Mouse (Mus musculus) embryonic stem cell, embryonic (primary cell): Measurements from ENCODE around the gene Mgst2.

Experiments used
- CTCF ChIA-PET, 4 experiments: fragments of 300-600 bp in 2 of 4; fragments of 350-600 bp in 2 of 4; sonication (Branson Sonifier 250); formaldehyde crosslinking; loops; one replicate each; lab custom pipeline; 2022; ENCODE audit warnings: inconsistent platforms in 2 of 4; lab: Charles Lee
- POLR2A ChIA-PET, 4 experiments: fragments of 300-600 bp in 2 of 4; fragments of 350-600 bp in 2 of 4; sonication (Branson Sonifier 250); formaldehyde crosslinking; loops; one replicate each; lab custom pipeline; 2022; ENCODE audit warnings: antibody characterized with exemption in 4 of 4, inconsistent platforms in 1 of 4; lab: Charles Lee

The Mgst2 gene

GRCm38 (mm10) chr3:51672631-51673030, 12.5 kb downstream of the Mgst2 start:
- ChIA-PET CTCF (interaction anchor here in 3 of 4 experiments (1.0 to 2.2 kb wide), 4 partner anchors 24 to 133 kb away, joined by 3 to 7 read pairs (median 4); no protein-coding TSS in a partner anchor), POLR2A (interaction anchor here in 3 of 4 experiments (0.6 to 2.7 kb wide), 16 partner anchors 10 to 499 kb away, joined by 3 to 12 read pairs (median 4); partner anchors contain the start of genes Setd7 (in 2 of the 3) and Rab33b (in 1 of the 3))

- ChIA-PET CTCF (interaction anchor here (0.6 to 2.2 kb wide), 10 partner anchors 11 to 221 kb away, joined by 3 to 7 read pairs (median 4); no protein-coding TSS in a partner anchor), POLR2A (interaction anchor here in 3 of 4 experiments (0.7 to 2.7 kb wide), 20 partner anchors 11 to 498 kb away, joined by 3 to 12 read pairs (median 4); partner anchors contain the start of gene Setd7 (in 2 of the 3))
Measured at GRCm38 (mm10) chr3:51673408-51674086, 13.4 kb downstream of the Mgst2 start.

- CTCF ChIA-PET, result interaction anchor here in 3 of 4 experiments (0.6 to 1.4 kb wide), 6 partner anchors 37 to 194 kb away, joined by 3 to 8 read pairs (median 4); no protein-coding TSS in a partner anchor
Measured at GRCm38 (mm10) chr3:51674963-51675362, 14.8 kb downstream of the Mgst2 start.

GRCm38 (mm10) chr3:51685539-51685938, 25.4 kb downstream of the Mgst2 start:
- CTCF ChIA-PET, result no interaction called here

More at GRCm38 (mm10) chr3:51674963-51675362, 14.8 kb downstream of the Mgst2 start:
- POLR2A ChIA-PET, result interaction anchor here in 3 of 4 experiments (0.7 to 2.7 kb wide), 3 partner anchors 15 to 214 kb away, joined by 3 to 11 read pairs (median 6); no protein-coding TSS in a partner anchor

GRCm38 (mm10) chr3:51686316-51686715, 26.2 kb downstream of the Mgst2 start:
- CTCF ChIA-PET, result no interaction called here
- POLR2A ChIA-PET, result no interaction called here

More at GRCm38 (mm10) chr3:51685539-51685938, 25.4 kb downstream of the Mgst2 start:
- POLR2A ChIA-PET, result no interaction called here

- ChIA-PET CTCF (no interaction called here), POLR2A (no interaction called here)
Measured at GRCm38 (mm10) chr3:51686791-51687190, 26.6 kb downstream of the Mgst2 start.

GRCm38 (mm10) chr3:51688725-51689124, 28.6 kb downstream of the Mgst2 start:
- ChIA-PET CTCF (interaction anchor here in 2 of 4 experiments (0.7 to 1.1 kb wide), 2 partner anchors 178 to 191 kb away, joined by 3 to 4 read pairs; no protein-coding TSS in a partner anchor), POLR2A (interaction anchor here in 2 of 4 experiments (0.7 to 1.1 kb wide), 2 partner anchors 73 to 319 kb away, joined by 3 read pairs; no protein-coding TSS in a partner anchor)

- CTCF ChIA-PET, result interaction anchor here in 2 of 4 experiments (0.6 to 1.3 kb wide), 3 partner anchors 40 to 150 kb away, joined by 3 to 15 read pairs (median 4); no protein-coding TSS in a partner anchor
Measured at GRCm38 (mm10) chr3:51693196-51693595, 33.0 kb downstream of the Mgst2 start.

GRCm38 (mm10) chr3:51694576-51694975, 34.4 kb downstream of the Mgst2 start:
- ChIA-PET POLR2A (interaction anchor here in 2 of 4 experiments (0.6 to 1.4 kb wide), 5 partner anchors 22 to 90 kb away, joined by 3 to 4 read pairs (median 3); no protein-coding TSS in a partner anchor), CTCF (no interaction called here)

More at GRCm38 (mm10) chr3:51693196-51693595, 33.0 kb downstream of the Mgst2 start:
- POLR2A ChIA-PET, result interaction anchor here in 2 of 4 experiments (0.6 to 0.7 kb wide), 2 partner anchors 51 to 1296 kb away, joined by 3 read pairs; no protein-coding TSS in a partner anchor

GRCm38 (mm10) chr3:51695713-51696112, 35.6 kb downstream of the Mgst2 start:
- ChIA-PET CTCF (no interaction called here), POLR2A (no interaction called here)

- ChIA-PET CTCF (no interaction called here), POLR2A (no interaction called here)
Measured at GRCm38 (mm10) chr3:51697931-51698330, 37.8 kb downstream of the Mgst2 start.

- ChIA-PET CTCF (interaction anchor here in 2 of 4 experiments (1.0 to 1.7 kb wide), 3 partner anchors 52 to 189 kb away, joined by 4 to 6 read pairs (median 4); no protein-coding TSS in a partner anchor), POLR2A (interaction anchor here in 2 of 4 experiments (1.1 to 1.3 kb wide), 2 partner anchors 44 to 48 kb away, joined by 4 read pairs; no protein-coding TSS in a partner anchor)
Measured at GRCm38 (mm10) chr3:51700123-51700522, 40.0 kb downstream of the Mgst2 start.

- CTCF ChIA-PET, result interaction anchor here (0.5 to 1.7 kb wide), 29 partner anchors 8 to 541 kb away, joined by 3 to 9 read pairs (median 3); partner anchors contain the start of gene Mgst2 (in 1 of the 4)
- POLR2A ChIA-PET, result interaction anchor here in 3 of 4 experiments (0.5 to 1.3 kb wide), 8 partner anchors 30 to 217 kb away, joined by 3 to 4 read pairs (median 3); partner anchors contain the start of gene Rab33b (in 1 of the 3)
Measured at GRCm38 (mm10) chr3:51700731-51701280, 40.6 kb downstream of the Mgst2 start.

GRCm38 (mm10) chr3:51701281-51701751, 41.2 kb downstream of the Mgst2 start:
- ChIA-PET CTCF (interaction anchor here (0.5 to 1.7 kb wide), 31 partner anchors 8 to 541 kb away, joined by 3 to 9 read pairs (median 3); partner anchors contain the start of gene Mgst2 (in 1 of the 4)), POLR2A (interaction anchor here in 3 of 4 experiments (0.5 to 1.3 kb wide), 8 partner anchors 31 to 217 kb away, joined by 3 to 4 read pairs (median 3); partner anchors contain the start of gene Rab33b (in 1 of the 3))

- ChIA-PET POLR2A (interaction anchor here in 1 of 4 experiments (0.8 to 1.0 kb wide), 2 partner anchors 56 to 1953 kb away, joined by 3 read pairs; no protein-coding TSS in a partner anchor), CTCF (interaction anchor here in 2 of 4 experiments (1.0 to 1.6 kb wide), 6 partner anchors 24 to 540 kb away, joined by 3 to 5 read pairs (median 3); no protein-coding TSS in a partner anchor)
Measured at GRCm38 (mm10) chr3:51701950-51702349, 41.8 kb downstream of the Mgst2 start.

- ChIA-PET POLR2A (interaction anchor here in 1 of 4 experiments (0.8 kb wide), 1 partner anchor 1953 kb away, joined by 3 read pairs; no protein-coding TSS in a partner anchor), CTCF (no interaction called here)
Measured at GRCm38 (mm10) chr3:51702701-51703286, 42.6 kb downstream of the Mgst2 start.

- ChIA-PET POLR2A (no interaction called here), CTCF (interaction anchor here in 1 of 4 experiments (0.7 kb wide), 1 partner anchor 211 kb away, joined by 3 read pairs; no protein-coding TSS in a partner anchor)
Measured at GRCm38 (mm10) chr3:51703478-51703877, 43.3 kb downstream of the Mgst2 start.
